Mouse (Mus musculus) right cerebral cortex, postnatal 14 days (tissue): ENCODE measurements around the gene Apol7c.
"Not testable (repeated sequence)": the region's sequence is repeated elsewhere in the genome, so short reads cannot be mapped to it uniquely, and the experiment has no call there.

Source experiments
- DNase-seq: peaks from one replicate; pipeline ENCODE4 v3.0.0; 2022

Apol7c gene

GRCm38 (mm10) chr15:77533216-77533615, at the start of gene Apol7c:
Gene Apol7c, minus strand, starts transcription at chr15:77533316.
- no peak for DNase-seq

- DNase-seq: peak; percentile 9
These were observed 48.6 kb upstream of the Apol7c start for GRCm38 (mm10) chr15:77581681-77582080.

DNA sequence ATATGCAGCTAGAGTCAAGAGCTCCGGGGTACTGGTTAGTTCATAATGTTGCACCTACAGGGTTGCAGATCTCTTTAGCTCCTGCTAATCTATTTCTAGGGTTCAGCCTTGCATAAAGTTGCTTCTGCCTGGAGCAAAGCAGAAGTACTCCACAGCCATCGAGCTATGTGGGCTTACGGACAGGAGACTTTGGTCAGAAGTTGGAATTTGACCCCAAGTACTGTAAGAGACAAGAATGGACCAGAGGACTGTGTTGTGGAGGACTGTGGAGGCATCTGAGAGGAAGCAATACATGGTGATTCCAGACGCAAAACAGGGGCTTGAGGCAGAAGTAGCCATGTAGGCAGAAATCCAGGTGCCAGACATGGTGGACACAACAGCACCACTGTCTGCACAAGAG, 46.2 kb upstream of the Apol7c start:
- no peak for DNase-seq

DNA sequence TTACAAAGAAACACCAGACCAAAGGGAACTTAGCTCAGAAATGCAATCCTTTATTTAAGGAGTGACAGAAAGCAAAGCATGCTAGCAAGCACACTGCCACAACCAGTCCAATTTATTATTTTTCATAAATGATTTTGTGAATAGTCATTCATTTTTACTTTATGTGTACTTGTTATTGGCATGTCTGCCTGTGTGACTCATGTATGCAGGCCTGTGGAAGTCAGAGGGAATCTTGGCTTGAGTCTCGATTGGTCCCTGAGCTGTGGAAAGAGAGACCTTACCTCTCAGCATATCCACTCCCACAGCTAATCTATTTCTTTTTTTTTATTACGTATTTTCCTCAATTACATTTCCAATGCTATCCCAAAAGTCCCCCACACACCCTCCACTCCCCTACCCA, 45.7 kb upstream of the Apol7c start:
- DNase-seq: no peak

DNA sequence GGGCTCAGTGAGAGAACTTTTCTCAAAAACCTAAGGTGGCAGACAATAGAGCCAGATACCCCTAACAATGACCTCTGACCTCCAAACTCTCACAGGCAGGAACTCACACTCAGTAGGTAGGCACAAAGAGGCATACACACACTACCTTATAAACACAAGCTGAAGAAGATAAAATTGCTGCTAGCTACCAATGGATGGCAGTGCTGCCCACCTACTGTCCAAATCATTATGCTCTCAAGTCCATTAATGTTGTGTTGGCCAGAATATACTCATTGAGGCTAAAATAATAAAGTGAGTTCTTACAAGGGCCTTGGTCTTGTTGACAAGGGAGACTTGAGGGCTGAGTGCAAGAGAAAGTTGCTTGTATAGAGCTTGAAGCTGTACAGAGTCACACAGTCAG, 30.1 kb upstream of the Apol7c start:
- DNase-seq: no peak

DNA sequence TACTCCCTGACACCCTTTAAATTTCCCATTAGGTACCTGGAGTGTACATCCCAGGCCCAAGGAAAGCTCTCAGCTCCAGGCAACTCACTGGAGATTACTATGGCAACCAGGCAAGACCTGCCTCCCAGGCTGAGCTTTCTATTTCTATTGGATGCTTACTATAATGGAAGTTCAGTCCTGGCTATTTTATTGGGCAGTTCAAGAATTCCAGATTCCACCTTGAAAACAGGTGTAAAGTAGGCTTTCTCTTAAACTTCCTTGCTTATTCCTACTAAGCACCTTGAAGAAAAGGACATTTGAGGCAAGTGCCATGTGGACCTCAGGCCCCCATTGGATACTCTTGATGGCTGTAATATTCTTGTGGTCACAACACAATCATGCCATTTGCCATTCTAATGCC, 28.7 kb upstream of the Apol7c start, which contains the start of gene 1700025B11Rik:
Gene 1700025B11Rik (minus strand): TSS at position 101 of the 400 bp plus-strand sequence.
- DNase-seq: no peak

DNA sequence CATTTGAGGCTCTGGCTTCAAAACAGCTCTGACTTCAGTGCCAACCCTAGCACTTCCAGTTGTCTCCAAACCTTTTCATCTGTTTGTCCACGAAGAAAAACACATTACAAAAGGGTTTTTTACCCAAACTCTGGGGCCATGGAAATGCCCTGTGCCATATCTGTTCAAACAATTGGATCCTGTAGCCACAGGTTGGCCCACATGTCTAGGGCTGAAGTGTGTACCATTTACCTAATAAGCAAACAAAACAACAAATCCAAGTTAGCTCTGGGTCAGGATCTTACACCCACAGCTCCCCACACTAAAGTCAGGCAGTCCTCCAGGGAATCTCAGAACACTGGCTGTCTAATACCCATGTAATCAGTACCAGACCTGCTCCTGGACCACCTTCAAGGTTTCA, 6.1 kb upstream of the Apol7c start:
- not testable (repeated sequence) for DNase-seq

DNA sequence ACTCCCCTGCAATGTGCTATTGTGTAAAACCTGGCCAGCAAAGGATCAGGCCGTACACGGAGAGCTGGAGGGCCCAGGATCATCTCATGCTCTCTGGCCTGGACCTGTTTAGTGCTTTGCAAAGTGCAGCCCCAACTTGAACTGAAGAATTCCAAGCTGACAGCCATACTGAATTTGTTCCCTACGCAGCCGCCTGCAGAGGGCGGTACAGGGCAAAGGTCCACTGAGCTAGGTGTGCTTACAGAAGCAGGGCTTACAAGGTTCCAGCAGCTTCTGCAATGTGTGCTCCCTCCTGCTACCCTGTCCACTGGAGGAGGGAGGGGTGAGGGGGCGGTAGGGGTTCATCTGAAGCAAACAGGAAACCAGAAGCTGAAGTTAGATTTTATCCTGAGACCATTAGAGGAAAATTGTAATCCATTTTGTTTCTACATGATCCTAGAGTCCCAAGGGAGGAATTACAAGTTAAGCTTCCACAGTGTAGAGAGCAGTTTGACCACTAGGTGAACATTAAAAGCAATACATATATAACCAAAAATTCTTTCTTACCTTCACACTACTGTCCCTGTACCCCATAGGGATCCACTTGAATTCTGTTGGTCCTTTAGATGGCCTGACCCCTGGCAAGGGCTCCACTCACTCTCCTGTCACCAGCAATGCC, 9.8 kb downstream of the Apol7c start:
- DNase-seq: peak; percentile 33

DNA sequence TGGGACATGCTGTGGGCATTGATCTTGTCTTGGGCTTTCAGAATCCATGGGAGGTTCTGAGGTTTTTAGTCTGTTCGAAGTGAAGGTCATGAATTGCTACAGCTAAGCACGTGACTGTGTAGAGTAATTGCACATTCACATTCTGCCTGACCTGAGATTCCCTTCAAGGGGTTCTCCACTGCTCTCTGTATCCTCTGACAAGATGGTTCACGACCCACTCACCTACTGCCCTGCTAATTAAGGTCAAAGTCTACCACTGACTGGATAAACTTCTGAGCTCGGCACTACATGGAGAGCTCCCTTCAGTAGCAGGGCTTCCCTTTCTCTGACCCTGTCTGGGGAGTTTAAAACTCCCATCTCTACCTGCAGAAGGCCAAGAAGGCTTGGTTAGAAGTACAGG, 12.5 kb downstream of the Apol7c start:
- not testable (repeated sequence) for DNase-seq

GRCm38 (mm10) chr15:77507966-77508365, 25.1 kb downstream of the Apol7c start, which contains the start of gene Apol11a:
Gene Apol11a, plus strand, starts transcription at chr15:77508271.
- not testable (repeated sequence) for DNase-seq

GRCm38 (mm10) chr15:77494694-77495093, 38.4 kb downstream of the Apol7c start:
- not testable (repeated sequence) for DNase-seq

GRCm38 (mm10) chr15:77493181-77493580, 39.9 kb downstream of the Apol7c start:
- DNase-seq: not testable (repeated sequence)

- no peak for DNase-seq
These were observed 50.8 kb downstream of the Apol7c start for GRCm38 (mm10) chr15:77482140-77482794.

DNA sequence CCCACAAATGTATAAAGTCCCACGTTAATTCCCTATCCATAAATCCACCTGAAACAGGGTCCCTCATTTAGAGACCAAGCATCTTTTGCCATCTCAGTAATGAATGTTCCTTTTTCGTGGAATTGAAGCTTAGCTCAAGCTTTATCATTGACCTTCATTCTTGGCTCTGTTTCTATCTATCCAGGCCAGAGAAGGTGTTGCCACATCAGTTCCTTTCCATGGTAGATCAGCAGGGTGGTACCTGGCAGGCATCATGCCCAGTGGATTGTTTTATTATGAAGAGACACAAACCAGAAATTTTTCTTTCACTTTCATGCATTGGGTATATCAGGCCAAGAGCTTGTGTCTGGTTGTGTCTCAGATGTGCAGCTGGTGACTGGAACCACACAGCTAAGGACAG, 56.4 kb downstream of the Apol7c start, which contains the start of gene Apol10a:
Gene Apol10a (plus strand): TSS at position 355 of the 400 bp plus-strand sequence.
- DNase-seq: not testable (repeated sequence)
